Mouse (Mus musculus) forebrain, embryonic 15.5 days (tissue): ENCODE data around the gene B4galnt1. TPM values are rescaled to one million over a fixed set of nuclear protein-coding genes. Genes with fewer than 3 reads are reported as not detected.

ENCODE experiments used
- ATAC-seq: fragments of 200-750 bp; cut with Nextera tagmentation; replicated peaks from 2 replicates; pipeline ENCODE4 v1.8.0; 2017; ENCODE audit warnings: mild to moderate bottlenecking, moderate TSS enrichment, moderate library complexity
- H3K27ac ChIP-seq: fragments of 300-500 bp; sonication (generic); replicated peaks from 2 replicates; pipeline ENCODE4 v1.5.1; 2015; ENCODE audit warnings: mild to moderate bottlenecking, inconsistent platforms
- H3K27me3 ChIP-seq: fragments of 300-500 bp; sonication (generic); 2 replicates; pipeline ENCODE4 v1.6.1; 2015; ENCODE audit warnings: inconsistent platforms
- H3K36me3 ChIP-seq: fragments of 300-500 bp; sonication (generic); 2 replicates; pipeline ENCODE4 v1.6.1; 2015; ENCODE audit warnings: mild to moderate bottlenecking, inconsistent platforms
- H3K4me1 ChIP-seq: fragments of 300-500 bp; sonication (generic); 2 replicates; pipeline ENCODE4 v1.6.1; 2015; ENCODE audit warnings: inconsistent platforms
- H3K4me2 ChIP-seq: fragments of 300-500 bp; sonication (generic); replicated peaks from 2 replicates; pipeline ENCODE4 v1.6.1; 2015; ENCODE audit warnings: mild to moderate bottlenecking, inconsistent platforms
- H3K4me3 ChIP-seq: fragments of 300-500 bp; sonication (generic); 2 replicates; pipeline ENCODE4 v1.5.1; 2015; ENCODE audit warnings: mild to moderate bottlenecking, inconsistent platforms
- H3K9ac ChIP-seq: fragments of 300-500 bp; sonication (generic); replicated peaks from 2 replicates; pipeline ENCODE4 v1.6.1; 2015; ENCODE audit warnings: mild to moderate bottlenecking, inconsistent platforms
- H3K9me3 ChIP-seq: fragments of 300-500 bp; sonication (generic); 2 replicates; pipeline ENCODE4 v1.6.1; 2016; ENCODE audit warnings: inconsistent platforms
- WGBS: fragments of 180-500 bp; shearing (Covaris S2); methylation state at CpG from one replicate; pipeline ENCODE4 v1.1.7; 2015; ENCODE audit warnings: mixed read lengths; 5-methylcytosine and 5-hydroxymethylcytosine counted together
- polyA plus RNA-seq: library from polyadenylated mRNA; unstranded; fragments of >200 nt; fragmentation: Nextera tagmentation; extraction: Ambion mirVana; gene quantifications from 2 replicates; pipeline ENCODE4 v1.2.1, GENCODE M21; 2015

Gene B4galnt1
- polyA plus RNA-seq, 1 experiment from 2014 or later: 35.1 TPM

DNA sequence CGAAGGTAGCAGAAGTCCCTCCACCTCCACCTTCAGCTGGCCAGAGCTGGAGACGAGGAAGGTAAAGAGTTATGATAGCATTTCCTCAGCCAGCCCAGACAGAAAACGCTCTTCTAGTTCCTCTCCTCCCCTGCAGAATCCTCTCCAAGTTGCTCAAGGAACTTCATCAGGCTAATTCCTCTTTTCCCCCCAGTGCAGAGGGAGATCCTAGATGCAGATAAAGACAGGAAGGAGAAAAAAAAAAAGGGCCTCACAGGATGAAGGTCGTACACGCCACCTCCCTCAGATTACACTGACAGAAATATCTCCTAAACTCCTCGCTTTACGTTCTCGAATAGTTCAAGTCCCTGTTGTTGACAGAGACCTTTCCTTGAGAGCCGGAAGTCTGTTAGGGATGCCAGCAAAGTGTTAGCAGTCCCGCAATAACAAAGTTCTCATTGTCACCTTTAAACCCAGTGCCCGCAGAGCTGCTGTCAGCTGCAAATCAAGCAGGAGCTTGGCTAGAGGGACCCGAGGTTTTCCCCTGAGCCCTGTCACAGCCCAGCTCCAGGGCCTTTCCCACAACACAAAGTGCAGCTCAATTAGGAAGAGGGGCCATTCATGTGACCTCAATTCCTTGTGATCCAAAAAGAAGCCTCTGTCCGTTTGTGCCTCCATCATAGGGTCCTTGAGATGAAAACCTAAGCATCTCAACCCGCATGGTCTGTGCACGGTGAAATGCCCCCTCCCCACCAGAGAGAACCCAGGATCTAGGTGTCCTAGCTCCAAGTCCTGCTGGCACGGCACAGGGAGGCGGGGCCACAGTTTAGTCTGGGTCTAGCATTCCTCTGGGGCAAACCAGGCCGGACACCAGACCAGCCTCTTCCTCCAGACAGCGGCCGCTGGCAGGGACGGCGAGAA is 29.7 kb downstream of the B4galnt1 start:
- Histone ChIP-seq H3K36me3 (peaks cover 37% of the 10 kb centered on the region), H3K4me3 (peak overlapping the region; percentile 98), H3K27me3 (no peaks in the 10 kb centered on the region), H3K27ac (peak overlapping the region; percentile 90), H3K9ac (peak overlapping the region; percentile 99), H3K4me2 (peak overlapping the region; percentile 91), H3K9me3 (no peaks in the 10 kb centered on the region), H3K4me1 (peaks cover 32% of the 10 kb centered on the region)
- 20% methylated on average over 22 of the region's 22 CpGs for WGBS
- peak; percentile 39 for ATAC-seq

DNA sequence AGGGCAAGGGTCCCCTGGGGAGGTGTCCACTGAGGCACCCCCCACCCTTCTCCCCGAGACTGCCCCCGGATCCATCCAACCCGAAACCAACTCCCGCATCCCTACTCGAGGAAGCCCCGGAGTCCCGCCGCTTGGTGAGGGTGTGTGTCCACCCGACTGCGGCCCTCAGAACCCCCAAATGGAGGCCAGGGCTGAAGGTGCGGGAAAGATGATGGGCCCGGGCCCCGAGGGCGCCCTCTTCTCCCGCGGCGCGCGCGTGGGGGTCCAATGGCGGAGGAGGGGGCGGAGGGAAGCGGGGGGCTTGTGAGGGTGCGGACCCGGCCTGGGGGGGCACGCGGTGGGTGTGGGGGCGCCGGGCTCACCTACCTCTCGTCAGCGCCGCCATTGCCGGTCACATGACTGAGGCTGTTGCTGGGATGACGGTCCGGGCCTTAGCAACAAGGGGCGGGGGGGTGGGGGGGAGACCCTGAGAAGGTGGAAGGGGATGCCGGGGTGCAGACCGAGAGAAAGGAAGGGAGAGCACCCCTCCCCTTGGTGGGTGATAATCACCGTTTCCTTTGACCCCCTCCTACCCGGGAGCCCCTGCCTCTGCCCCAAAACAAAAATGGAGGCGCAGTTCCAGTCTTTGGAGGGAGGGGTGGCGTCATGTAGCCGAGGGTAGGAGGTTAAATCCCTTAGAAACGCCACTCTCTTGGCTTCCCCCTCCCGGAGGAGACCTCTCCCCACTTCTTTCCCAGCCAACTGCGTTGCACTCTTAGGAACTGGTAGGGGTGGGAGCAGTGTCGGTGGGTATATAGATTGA is 30.5 kb downstream of the B4galnt1 start, which contains the start of gene Dtx3:
Dtx3 (minus strand) TSS at position 401 of the 802 bp plus-strand sequence.
- peak; percentile 56 for ATAC-seq
- H3K4me2 ChIP-seq: peak within 1 kb of the TSS; percentile 91
- peaks cover 24% of the 10 kb centered on the region for H3K4me1 ChIP-seq
- under 1% methylated on average over 25 of the region's 47 CpGs for WGBS
- peak within 1 kb of the TSS; percentile 90 for H3K27ac ChIP-seq
- H3K36me3 ChIP-seq: peaks cover 41% of the 10 kb centered on the region
- H3K9me3 ChIP-seq: no peaks in the 10 kb centered on the region
- H3K4me3 ChIP-seq: peak within 1 kb of the TSS; percentile 98
- H3K9ac ChIP-seq: peak within 1 kb of the TSS; percentile 99
- no peaks in the 10 kb centered on the region for H3K27me3 ChIP-seq

DNA sequence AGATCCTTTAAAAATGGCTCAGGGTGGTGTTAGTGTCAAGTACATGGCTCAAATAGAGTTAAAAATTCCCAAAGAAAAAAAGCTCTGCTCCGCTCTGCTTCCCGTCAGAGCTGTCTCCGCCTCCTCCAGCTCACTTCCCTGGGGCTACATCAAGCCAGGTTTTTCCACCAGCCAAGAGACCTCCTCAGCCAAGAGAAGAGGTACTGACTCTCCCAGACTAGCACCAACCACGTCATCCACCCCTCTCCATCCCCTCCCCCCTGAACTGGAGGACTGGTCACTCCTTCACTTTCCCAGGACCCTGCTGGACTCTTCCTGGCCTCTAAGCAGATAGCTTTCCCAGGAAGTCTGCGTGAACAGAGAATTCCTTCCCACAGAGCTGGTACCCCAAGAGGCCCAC is 31.4 kb downstream of the B4galnt1 start:
- Histone ChIP-seq H3K4me3 (peak overlapping the region; percentile 98), H3K9ac (peak overlapping the region; percentile 99), H3K4me1 (peaks cover 21% of the 10 kb centered on the region), H3K36me3 (peaks cover 37% of the 10 kb centered on the region), H3K4me2 (peak overlapping the region; percentile 91), H3K27ac (peak overlapping the region; percentile 90), H3K27me3 (no peaks in the 10 kb centered on the region), H3K9me3 (no peaks in the 10 kb centered on the region)
- WGBS: 3% methylated on average over 5 of the region's 5 CpGs
- peak; percentile 54 for ATAC-seq

DNA sequence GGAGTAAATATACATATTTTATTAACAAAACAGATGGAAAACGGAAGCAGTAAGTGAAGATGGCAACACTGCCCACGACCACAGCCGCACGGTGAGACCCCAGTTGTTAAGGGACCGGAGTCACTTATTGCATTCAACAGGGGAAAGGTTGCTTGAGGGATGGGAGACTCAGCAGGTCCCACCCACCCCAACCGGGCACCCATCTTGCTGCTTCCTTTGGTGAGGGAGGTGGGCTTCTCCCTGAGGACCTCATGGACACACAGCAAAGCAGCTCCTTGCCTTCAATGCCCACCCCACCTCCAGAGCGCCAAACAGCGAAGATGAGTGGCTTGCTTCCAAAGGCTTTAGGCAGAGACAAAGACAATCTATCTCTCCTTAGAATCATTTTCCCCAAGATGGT is 32.1 kb downstream of the B4galnt1 start:
- WGBS: 90% methylated on average over 8 of the region's 8 CpGs
- no peak for ATAC-seq
- no peak overlapping the region for H3K4me3 ChIP-seq
- no peak overlapping the region for H3K9ac ChIP-seq
- no peak overlapping the region for H3K27ac ChIP-seq
- H3K9me3 ChIP-seq: no peaks in the 10 kb centered on the region
- peaks cover 36% of the 10 kb centered on the region for H3K36me3 ChIP-seq
- H3K4me2 ChIP-seq: no peak overlapping the region
- H3K4me1 ChIP-seq: peaks cover 21% of the 10 kb centered on the region
- H3K27me3 ChIP-seq: no peaks in the 10 kb centered on the region

DNA sequence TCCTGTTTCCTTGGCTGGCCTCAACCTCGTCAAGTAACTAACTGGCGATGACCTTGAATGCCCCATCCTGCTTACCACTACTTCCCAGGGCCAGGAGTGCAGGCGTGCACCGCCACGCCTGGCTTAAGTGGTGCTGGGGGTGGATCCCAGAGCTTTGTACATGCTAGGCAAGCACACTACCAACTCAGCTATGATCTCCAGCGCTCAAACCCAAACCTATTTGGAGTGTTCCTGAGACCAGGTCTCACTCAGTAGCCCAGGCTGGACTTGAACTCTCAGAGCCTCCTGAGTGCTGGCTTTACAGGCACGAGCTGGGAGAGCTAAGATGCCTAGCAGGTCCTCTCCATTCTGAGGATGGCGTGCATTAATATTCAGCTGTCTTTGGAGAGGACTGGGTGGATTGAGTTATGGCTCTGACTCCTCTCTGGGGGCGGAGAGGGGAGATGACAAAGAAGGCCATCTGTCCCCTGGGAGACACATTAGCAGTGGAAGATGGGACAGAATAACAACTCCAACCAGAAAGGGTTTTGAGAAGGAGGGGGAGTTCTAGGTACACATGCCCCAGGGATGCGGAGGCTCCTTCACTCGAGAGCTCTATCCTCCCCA is 32.6 kb downstream of the B4galnt1 start:
- ATAC-seq: no peak
- Histone ChIP-seq H3K9ac (no peak overlapping the region), H3K36me3 (peaks cover 37% of the 10 kb centered on the region), H3K9me3 (no peaks in the 10 kb centered on the region), H3K4me2 (no peak overlapping the region), H3K27ac (no peak overlapping the region), H3K4me1 (peaks cover 21% of the 10 kb centered on the region), H3K27me3 (no peaks in the 10 kb centered on the region), H3K4me3 (no peak overlapping the region)
- 85% methylated on average over 11 of the region's 11 CpGs for WGBS

DNA sequence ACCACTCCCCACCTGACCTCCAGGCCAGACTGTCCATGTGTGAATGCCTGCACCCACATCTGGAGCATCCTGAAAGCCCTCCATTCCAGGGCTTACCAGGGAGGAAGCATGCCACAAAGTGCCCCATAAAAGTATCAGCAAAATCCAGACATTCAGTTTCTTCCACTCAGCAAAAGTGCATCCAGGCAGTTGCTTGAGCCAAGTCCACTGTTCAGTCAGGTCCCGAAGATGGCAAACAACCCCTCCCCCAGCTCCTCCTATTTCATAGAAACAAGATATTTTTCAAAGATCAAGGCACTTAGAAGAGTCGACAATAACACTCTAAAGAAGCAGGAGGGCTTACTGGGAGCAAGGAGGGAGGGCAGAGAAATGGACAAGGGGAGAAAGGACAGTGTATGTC is 33.5 kb downstream of the B4galnt1 start:
- 70% methylated on average over 2 of the region's 2 CpGs for WGBS
- H3K36me3 ChIP-seq: peaks cover 37% of the 10 kb centered on the region
- H3K4me3 ChIP-seq: no peak overlapping the region
- no peaks in the 10 kb centered on the region for H3K9me3 ChIP-seq
- H3K27me3 ChIP-seq: no peaks in the 10 kb centered on the region
- no peak for ATAC-seq
- H3K27ac ChIP-seq: no peak overlapping the region
- peaks cover 21% of the 10 kb centered on the region for H3K4me1 ChIP-seq
- no peak overlapping the region for H3K9ac ChIP-seq
- H3K4me2 ChIP-seq: no peak overlapping the region

DNA sequence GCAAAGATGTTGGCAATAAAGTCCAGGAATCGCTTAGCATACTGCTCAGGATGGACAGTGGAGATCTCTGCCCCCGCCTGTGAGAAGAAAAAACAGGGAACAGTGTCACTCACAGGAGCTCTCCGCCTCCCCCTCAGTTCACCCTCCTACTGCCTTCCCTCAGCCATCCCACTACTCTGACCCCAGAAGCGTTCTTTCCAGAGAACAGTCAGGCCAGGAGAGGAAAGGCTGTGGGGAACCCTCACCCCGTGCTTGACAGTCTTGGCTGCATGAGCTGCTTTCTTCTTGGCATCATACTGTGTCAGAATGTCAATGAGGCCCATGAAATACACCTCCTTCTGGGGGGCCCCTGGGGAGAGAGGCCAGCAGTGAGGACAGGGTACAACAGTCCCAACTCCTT is 34.0 kb downstream of the B4galnt1 start:
- H3K9ac ChIP-seq: no peak overlapping the region
- H3K4me2 ChIP-seq: no peak overlapping the region
- no peak overlapping the region for H3K27ac ChIP-seq
- H3K4me3 ChIP-seq: no peak overlapping the region
- WGBS: 66% methylated on average over 5 of the region's 5 CpGs
- no peaks in the 10 kb centered on the region for H3K27me3 ChIP-seq
- peaks cover 38% of the 10 kb centered on the region for H3K36me3 ChIP-seq
- H3K9me3 ChIP-seq: no peaks in the 10 kb centered on the region
- peaks cover 21% of the 10 kb centered on the region for H3K4me1 ChIP-seq
- ATAC-seq: no peak

DNA sequence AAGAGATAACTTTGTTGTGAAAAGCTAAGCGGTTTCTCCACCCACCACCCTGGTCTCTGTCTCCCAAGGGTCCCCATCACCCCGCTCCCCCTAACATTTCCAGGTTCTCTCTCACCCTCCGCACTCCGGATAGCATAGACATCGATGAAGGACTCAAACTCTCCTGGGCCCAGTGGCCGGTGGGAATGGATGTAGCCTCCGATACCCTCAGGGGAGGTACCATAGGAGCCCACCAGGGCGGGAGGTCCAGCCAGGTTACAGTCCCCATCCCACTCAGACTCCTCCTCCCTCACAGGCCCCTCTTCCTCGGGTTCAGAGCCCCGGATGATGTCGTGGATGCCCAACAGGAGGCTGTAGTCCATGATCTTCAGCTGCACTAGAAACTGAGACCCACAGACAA is 34.4 kb downstream of the B4galnt1 start:
- WGBS: 88% methylated on average over 11 of the region's 11 CpGs
- Histone ChIP-seq H3K9me3 (no peaks in the 10 kb centered on the region), H3K27me3 (no peaks in the 10 kb centered on the region), H3K27ac (no peak overlapping the region), H3K9ac (no peak overlapping the region), H3K36me3 (peaks cover 39% of the 10 kb centered on the region), H3K4me1 (peaks cover 17% of the 10 kb centered on the region), H3K4me3 (no peak overlapping the region), H3K4me2 (no peak overlapping the region)
- ATAC-seq: no peak

DNA sequence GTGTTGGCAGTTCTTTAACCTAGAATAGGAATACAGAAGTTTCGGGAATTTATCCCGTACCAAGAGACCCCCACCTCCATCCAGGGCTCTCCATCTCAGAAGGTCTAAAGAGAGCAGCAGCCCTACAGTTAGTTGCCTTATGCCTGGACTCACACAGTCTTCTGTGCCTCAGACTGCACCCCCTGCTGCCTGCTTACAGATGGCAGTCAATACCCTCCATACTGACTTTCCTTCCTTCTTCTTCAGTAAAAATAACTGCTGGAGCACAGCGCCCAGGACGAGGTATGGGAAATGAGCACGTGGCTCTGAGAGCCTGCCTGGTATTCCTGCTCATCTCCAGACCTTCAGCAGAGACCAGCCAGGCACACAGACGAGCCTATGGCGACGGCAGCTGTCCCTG is 35.3 kb downstream of the B4galnt1 start:
- H3K36me3 ChIP-seq: peaks cover 47% of the 10 kb centered on the region
- WGBS: 91% methylated on average over 8 of the region's 8 CpGs
- no peak for ATAC-seq

DNA sequence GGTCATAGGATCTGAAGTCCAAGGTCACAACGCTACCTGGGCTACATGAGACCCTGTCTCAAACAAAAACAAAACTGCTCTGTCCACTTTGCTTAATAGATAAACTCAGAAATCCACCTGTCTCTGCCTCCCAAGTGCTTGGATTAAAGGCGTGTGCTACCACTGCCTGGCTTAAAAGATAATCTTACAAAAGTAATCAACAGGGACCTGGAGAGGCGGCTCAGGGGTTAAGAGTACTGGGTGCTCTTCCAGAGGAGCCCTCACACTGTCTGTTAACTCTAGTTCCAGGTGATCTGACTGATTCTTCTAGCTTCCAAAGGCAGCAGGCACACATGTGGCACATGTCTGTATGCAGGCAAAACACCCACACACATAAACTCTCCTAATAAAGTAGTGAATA is 38.1 kb downstream of the B4galnt1 start:
- Histone ChIP-seq H3K4me2 (no peak overlapping the region), H3K9me3 (no peaks in the 10 kb centered on the region), H3K27me3 (no peaks in the 10 kb centered on the region), H3K36me3 (peaks cover 64% of the 10 kb centered on the region), H3K4me1 (no peaks in the 10 kb centered on the region), H3K27ac (no peak overlapping the region), H3K4me3 (no peak overlapping the region), H3K9ac (no peak overlapping the region)
- 95% methylated on average over 3 of the region's 3 CpGs for WGBS
- no peak for ATAC-seq

More for the DNA sequence above, 35.3 kb downstream of the B4galnt1 start:
- no peaks in the 10 kb centered on the region for H3K27me3 ChIP-seq
- H3K4me3 ChIP-seq: no peak overlapping the region
- no peak overlapping the region for H3K27ac ChIP-seq
- H3K4me2 ChIP-seq: no peak overlapping the region
- H3K4me1 ChIP-seq: peaks cover 10% of the 10 kb centered on the region
- H3K9ac ChIP-seq: no peak overlapping the region
- H3K9me3 ChIP-seq: no peaks in the 10 kb centered on the region

DNA sequence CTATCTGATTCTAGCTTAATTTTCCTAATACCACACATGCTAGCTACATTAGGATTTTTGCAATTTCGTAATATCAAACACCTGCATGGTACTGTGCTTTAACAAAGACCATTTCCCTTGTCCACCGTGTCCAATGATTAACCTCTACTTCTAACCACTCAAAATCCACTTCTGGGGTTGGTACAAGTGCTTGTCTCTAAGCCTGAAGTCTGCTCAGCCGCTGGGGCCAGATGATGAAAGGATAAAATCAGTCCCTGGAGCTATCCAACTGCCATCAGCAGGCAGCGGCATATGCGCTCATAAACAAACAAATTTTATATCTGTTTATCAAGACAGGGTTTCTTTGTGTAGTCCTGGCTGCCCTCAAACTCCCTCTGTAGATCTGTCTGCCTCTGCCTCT is 39.6 kb downstream of the B4galnt1 start:
- Histone ChIP-seq H3K4me1 (peaks cover 2% of the 10 kb centered on the region; the same call in 1 of the 2 replicates), H3K4me3 (no peak overlapping the region), H3K9ac (no peak overlapping the region), H3K4me2 (no peak overlapping the region), H3K27ac (no peak overlapping the region), H3K36me3 (peaks cover 55% of the 10 kb centered on the region), H3K27me3 (no peaks in the 10 kb centered on the region), H3K9me3 (no peaks in the 10 kb centered on the region)
- ATAC-seq: no peak
- 91% methylated on average over 5 of the region's 5 CpGs for WGBS

DNA sequence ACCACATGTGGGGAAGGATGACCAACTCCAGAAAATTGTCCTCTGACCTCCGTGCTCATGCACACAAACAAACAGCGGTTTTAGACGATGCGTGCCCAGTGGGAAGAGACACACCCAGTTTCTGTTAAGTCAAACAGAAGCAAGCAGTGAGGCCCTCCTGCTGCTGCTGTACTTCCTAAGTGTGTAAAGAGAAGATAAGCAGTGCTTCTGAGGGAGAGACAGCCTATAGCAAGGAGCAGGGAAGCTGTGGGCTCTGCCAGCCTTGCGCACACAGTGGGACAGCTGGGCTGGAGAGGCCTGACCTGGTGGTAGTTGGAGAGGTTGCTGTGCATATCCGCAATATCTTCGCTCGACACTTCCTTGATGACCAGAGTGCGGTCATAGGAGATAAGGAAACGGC is 40.3 kb downstream of the B4galnt1 start:
- Histone ChIP-seq H3K9me3 (no peaks in the 10 kb centered on the region), H3K36me3 (peaks cover 49% of the 10 kb centered on the region), H3K4me2 (no peak overlapping the region), H3K27ac (no peak overlapping the region), H3K4me3 (no peak overlapping the region), H3K4me1 (peaks cover 10% of the 10 kb centered on the region), H3K27me3 (no peaks in the 10 kb centered on the region), H3K9ac (no peak overlapping the region)
- WGBS: 93% methylated on average over 10 of the region's 10 CpGs
- ATAC-seq: no peak
